Mouse (Mus musculus) spleen, postnatal 4 days (tissue): ENCODE measurements around the gene Rnpep.
A peak's percentile ranks its signal among the peaks of the same experiment; 100 is the strongest.
"Not testable (repeated sequence)": the region's sequence is repeated elsewhere in the genome, so short reads cannot be mapped to it uniquely, and the experiment has no call there.

Experiments
- DNase-seq, 2 experiments: peaks; one replicate each; pipeline ENCODE4 v3.0.0; 2022; ENCODE audit warnings: low spot score in 2 of 2

Gene Rnpep

DNA sequence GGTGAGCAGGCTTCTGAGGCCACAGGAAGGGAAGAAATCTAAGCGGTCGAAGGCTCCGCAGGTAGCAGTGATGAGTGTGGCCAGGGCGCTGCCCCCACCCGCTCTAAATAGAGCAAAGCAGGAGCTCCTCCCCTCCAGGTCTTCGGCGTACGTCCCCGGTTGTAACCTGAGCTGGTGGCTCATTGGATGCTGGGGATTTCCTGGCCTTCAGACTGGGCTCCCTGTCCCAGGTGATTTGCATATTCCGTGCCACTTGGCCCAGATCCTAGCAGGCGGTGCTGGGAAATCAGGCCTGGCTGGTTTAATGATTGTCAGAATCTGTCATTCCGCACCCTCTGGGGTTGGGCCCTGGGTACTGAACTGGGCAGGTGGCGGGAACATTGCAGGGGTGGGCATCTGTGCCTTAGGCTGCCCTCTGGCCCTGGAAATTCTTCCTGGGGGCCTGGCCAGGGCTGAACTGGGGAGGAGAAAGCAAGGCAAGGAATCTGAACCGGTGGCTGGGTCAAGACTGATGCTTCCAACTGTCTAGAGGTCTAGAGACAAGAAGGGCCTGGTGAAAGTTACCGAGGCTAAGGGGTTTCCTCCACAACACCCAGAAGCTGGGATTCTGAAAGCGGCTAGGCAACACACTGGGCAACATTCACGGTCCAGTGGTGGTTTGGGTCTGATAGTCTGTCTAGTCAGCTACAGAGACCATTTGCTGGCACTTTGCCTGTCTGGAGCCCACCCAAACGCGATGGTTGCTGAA is 25.3 kb downstream of the Rnpep start, which contains the start of gene Elf3:
Gene Elf3 (minus strand): TSS at position 189 of the 748 bp plus-strand sequence.
- no peak for DNase-seq

DNA sequence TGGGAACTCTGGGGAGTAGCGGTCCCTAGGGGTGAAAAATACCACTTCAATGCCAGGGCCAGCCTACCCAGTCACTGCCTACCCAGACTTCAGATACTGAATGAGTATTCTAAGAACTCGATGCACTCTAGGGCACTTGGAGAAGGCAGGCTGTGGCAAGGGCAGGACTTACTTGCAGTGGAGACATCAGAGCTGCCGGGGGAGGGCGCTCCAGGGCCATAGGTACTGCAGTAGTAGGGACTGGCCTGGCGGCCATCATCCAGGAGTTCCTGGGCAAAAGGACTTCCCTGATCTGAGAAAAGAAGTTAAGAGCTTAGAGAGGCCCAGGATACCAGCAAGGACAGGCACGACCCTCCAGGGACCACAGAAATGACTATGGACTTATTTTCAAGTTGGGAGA is 27.6 kb downstream of the Rnpep start:
- no peak for DNase-seq

DNA sequence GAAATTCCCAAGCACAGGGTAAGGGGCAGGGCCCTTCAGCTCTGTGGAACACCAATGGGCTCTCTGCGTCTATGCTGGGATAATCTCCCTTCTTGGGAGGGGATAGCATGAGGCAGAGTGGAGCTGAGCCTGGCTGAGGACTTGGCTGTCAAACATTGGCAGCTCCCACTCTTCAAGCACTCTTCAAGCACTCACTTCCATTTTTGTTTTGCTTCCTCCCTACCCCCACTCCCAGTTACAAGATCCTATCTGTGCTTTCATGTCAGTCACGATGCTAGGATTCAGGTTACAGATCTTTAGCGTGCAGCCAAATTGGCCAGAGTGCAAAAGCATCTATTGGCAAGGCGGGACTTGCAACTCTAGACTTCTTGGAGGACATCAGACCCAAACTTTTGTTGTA is 31.0 kb downstream of the Rnpep start:
- no peak for DNase-seq

DNA sequence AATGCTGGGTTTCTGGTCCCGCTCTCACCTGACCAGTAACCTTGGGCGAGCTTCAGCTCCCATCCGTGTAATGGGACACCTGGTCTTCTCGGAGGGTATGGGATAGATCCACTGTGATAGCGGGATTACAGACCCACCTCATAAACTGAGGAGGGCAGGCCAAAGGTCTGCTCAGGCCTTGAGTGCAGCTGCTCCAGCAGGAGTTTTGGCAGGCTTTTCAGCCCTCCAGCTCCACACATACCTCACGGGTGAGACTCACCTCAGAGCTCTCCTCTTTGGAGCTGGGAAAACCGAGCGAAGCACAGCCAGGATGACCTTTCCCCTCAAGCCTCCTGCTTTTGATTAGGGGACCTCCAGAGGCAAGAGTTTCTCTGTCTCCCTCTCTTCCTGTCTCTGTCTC is 32.5 kb downstream of the Rnpep start:
- no peak for DNase-seq

DNA sequence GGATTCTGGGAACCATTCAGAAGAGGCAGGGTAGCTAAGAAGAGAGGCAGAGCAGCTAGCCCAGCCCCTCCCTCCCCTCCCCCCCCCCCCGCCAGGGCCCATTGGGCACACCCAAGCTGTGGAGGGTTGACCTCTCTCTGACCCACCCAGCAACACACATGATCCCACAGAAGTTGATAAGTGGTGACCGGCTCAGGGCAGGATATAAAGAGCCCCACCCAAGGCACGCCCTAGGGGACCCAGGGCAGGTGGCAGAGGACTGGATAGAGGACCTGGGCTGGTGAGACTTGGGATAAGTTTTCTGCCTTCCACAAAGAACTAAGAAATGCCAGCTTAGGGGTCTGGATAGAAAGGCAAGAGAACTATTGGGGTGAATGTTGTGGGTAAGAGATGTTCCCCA is 33.2 kb downstream of the Rnpep start:
- peak in 1 of 2 experiments; percentile 27 for DNase-seq

DNA sequence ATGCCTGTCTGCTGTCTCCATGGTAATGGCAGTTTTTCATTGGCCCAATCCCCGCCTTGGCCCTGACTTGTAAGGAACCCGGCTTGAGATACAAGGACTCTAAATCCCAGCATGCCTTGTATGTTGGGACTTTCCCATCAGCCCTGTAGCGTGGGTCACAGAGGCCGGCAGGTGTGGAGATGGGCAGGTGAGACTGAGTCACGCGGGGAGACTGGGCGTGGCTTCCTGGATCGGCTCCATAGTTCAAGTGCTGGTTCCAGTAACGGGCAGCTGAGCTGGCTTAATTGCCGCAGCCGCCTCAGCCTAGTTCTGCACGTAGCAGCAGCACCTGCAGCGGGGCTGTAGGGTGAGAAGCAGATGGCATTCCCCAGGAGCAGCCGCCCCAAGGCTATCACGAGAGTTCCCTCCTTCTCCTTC is 35.4 kb downstream of the Rnpep start:
- DNase-seq: no peak

DNA sequence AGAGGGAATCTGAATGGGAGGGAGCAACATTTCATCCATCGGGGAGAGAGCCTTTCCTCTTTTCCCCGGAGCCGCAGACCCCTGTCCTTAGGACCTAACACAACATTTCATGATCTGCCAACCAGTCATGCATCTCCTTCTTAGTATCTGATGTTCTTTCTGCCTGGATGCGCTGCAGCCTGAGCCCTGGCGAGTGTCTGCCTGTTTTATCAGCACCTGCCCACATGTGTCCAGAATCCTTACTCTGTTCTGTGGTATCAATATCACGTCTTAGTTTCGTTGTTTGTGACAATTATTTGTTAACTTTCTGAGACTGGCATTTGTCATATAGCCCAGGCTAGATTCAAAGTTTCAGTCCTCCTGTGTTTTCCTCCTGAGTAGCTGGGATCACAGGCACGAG is 39.9 kb downstream of the Rnpep start:
- no peak for DNase-seq

DNA sequence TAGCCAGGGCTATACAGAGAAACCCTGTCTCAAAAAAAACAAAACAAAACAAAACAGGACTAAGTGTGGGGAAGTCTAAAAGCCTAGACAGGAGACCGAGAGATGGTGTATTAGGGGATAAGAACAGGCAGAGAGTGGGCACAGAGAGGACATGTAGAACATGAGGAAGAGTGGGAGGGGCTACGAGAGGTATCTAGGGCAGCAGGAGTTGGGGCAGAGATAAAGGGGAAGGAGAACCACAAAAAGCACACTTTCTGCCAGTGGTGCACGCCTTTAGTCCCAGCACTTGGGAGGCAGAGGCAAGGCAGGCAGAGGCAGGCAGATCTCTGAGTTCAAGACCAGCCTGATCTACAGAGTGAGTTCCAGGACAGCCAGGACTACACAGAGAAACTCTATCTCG is 43.7 kb downstream of the Rnpep start:
- DNase-seq: not testable (repeated sequence)

DNA sequence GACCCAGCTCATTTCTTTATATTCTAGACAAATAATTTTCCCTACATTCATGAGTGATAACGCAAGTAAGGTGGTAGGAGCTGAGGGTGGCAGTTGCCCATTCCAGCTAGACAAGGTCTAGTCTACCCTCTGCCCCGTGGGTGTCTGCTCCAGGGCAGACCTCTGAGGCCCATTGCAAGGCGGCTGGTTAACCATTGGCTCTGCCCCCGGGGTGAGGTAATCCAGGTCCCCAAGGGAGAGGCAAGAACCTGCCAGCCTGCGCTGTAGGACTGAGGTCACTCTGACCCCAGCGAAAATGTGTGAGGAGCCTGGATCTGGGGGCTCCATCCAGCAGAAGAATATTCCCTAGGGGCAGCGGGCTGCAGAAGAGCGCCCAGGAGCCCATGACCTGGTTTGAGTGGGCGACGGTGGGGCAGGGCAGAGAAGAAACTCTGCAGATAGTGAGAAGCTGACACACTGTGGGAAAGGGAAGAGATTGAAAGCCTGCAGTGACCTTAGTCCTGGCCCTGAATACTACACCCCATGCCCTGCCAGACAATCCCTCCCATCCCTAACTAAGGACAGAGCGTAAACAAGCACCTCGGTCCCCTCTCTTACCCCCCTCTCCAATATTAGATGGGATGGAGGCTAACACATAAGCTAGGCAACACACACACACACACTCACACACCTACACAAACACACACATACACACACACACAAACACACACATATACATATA is 46.6 kb downstream of the Rnpep start:
- DNase-seq: no peak

DNA sequence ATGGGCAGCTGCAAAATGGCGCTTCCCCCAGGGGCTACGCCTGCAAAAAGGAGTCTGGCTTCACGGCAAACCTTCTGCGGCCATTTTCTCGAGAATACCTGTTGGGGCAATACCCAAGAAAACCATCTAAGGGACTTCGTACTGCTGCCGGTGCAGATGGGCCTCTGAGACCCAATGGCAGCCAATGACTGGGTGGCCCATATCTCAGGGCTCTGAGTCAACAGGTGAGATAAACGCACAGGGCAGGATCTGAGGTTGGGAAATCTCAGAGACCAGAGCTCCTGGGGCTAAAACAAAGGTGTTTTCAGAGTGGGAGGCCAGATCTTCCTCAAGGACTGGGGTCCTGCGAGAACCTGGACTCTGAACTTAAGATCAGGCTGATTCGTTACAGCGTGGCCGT is 49.1 kb downstream of the Rnpep start:
- no peak for DNase-seq

DNA sequence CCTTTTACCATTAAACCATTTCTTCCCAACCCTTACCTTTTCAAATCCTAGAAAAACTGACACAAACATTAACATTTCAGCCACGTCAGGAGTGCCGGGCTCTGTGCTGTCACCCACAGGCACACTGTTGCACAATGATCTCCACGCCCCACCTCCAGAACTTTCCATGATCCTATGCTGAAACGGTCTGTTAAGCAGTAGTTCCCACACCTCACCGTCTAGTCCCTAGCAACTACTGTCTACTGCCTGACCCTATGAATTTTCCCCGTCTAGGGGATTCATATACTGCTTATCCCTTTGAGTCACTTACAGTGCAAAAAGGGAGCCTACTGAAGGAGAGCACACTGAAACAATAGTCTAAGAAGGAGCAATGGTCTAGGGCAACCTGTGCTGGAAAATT is 49.9 kb downstream of the Rnpep start:
- no peak for DNase-seq

DNA sequence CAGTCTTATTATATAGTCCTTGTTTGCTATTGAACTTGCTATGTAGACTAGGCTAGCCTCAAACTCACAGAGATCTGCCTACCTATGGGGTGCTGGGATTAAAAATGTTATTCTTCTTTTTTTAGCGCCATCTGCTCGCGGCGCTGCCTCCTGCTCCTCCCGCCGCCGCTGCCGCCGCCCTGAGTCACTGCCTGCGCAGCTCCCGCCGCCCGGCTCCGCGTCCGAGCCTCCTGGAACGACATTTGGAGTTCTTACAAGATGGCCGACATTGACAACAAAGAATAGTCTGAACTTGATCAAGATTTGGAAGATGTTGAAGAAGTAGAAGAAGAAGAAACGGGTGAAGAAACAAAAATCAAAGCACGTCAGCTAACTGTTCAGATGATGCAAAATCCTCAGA is 52.0 kb downstream of the Rnpep start:
- DNase-seq: not testable (repeated sequence)

DNA sequence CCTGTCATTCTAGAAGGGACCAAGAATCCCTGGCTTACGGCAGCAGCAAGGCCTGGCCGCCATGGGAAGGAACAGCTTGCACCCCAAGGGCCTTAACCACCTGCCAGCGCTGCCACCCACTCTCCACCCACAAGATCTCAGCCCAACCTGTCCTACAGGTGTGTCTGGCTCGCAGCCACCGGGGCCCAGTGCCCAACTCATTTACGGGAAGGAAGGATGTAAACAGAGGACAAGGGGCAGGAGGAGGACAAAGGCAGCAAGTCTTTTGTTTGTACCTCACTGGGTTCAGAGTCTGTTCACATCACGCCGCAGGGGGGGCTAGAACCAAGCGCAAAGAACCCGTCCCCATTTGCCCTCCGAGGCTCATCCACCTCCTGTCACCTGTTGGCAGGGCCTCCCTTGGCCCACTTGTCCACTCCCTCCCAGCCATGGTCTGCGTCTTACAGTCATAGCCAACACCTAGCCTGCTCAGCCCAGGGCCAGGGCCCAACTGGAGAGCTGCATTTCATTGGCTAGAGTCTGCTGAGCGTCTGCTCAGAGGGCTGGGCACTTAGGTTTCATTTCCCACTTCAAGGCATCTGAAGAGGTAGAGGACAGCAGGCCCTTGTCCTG is 56.4 kb downstream of the Rnpep start:
- no peak for DNase-seq

DNA sequence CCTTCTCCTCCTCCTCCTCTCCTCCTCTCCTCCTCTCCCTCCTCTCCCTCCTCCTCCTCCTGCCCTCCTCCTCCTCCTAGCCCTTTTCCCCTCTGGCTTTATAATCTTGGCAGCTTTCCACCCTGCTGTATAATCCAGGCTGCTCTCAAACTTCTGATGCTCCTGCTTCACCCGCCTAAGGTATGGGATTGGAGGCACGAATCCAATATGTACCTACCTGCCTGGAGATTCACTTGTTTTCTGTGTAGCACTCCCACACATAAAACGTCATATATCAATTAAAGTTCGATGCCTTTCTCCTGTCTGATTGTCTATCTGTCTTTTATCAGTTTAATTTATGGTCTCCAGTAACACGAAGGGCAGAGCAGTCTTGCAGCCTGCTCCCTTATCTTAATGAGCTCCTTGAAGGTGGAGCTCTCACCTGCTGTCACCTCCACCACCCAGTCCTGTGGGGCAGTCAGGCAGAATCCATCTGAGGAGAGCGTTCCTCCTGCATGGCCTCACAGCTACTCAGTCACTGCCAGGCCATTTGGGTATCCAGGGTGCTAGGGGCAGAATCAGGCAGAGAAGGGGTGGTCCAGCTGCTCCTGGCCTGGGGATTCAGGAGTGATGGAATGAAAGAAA is 58.8 kb downstream of the Rnpep start:
- no peak for DNase-seq

DNA sequence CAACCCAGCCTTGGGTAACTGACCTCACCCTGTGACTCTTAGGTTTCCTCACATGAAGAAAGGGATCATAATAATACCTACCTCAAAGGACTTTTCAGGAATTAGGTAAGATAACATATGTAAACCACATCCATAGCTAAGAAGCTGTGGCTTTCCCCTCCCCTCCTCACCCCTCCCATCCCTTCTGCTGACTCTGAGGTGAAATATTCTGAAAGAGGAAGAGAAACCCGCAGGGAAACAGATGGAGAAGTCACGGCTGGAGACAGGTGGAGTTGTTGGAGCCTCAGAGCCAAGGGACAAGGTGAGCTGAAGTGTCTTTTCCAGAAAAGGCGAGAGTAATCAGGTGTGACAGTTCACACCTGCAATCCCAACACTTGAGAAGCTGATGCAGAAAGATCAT is 59.7 kb downstream of the Rnpep start:
- no peak for DNase-seq

DNA sequence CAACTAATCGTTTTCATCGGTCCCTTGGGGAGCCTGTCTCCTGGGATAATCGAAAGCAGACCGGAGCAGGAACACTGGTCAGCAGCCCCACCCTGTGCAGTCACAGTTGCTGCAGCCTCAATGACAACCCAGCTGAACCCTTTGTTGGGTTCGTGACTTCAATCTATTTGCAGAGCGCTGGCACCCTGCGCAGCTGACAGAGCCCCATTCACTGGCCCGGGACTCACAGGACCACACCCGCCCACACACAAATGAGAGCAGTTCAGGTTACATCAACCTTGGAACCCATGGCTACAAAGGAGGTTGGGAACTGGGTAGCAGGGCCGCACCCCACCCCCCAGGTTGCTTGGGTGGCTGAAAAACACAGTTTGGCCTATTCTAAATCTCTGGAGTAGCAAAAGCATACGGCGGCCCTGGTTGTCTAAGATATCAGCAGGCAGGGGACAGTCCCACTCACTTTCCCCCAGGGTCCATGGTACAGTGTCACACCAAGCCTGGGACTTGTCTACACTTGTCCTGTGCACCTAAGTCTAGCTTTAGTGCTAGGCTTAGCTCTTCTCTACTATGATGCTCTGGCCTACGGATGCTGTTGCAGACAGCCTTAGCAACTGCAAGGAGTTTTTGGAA is 66.2 kb downstream of the Rnpep start:
- no peak for DNase-seq

DNA sequence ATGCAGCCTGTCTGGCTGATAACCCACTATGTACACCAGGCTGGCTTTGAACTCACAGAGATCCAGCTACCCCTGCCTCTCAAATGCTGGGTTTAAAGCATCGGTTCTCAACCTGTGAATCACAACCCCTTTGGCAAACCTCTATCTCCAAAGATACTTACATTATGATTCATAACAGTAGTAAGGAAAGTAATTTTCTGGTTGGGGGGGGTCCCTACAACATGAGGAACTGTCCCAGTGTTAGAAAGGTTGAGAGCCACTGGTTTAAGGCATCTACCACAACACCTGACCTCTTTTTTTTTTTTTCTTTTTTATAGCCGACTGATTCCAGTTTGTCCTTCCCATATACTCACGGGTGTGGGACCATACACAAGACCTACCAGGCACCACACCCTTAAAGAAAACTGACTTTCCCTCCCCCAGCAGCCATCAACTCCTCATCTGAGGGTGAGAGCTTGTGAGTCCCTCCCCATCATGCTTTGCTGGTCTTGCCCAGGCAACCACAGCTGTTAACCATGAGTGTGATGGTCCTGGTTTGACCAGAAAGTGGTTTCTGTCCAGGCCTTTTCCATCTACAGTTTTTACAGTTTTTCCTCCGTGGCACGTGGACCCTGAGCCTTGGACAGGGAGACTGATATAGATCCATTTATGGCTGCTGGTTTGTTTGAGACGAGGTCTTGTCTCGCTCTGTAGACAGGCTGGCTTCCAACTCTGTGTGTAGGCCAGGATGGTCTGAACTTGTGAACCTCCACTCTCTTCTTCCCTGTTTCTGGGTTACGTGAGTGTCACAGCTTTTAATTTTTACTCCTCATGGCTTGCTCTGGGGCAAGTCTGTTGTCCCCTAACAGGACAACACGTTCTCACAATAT is 69.9 kb downstream of the Rnpep start:
- DNase-seq: no peak
